Mouse (Mus musculus) forebrain, embryonic 11.5 days (tissue): ENCODE results near the gene Phc3. TPM values are rescaled to one million over a fixed set of nuclear protein-coding genes. Genes with fewer than 3 reads are reported as not detected.

ENCODE experiments used
- ATAC-seq: fragments of 200-750 bp; cut with Nextera tagmentation; replicated peaks from 2 replicates; pipeline ENCODE4 v1.8.0; 2017; ENCODE audit warnings: moderate TSS enrichment; ENCODE audit not compliant: low FRiP score
- DNase-seq: peaks from one replicate; pipeline ENCODE4 v3.0.0-alpha.2; 2017; ENCODE audit warnings: low spot score
- H3K27ac ChIP-seq: fragments of 300-500 bp; sonication (generic); 2 replicates; pipeline ENCODE4 v1.5.1; 2014; ENCODE audit warnings: low read depth, low read length
- H3K27me3 ChIP-seq: fragments of 300-500 bp; sonication (generic); 2 replicates; pipeline ENCODE4 v1.6.1; 2014; ENCODE audit warnings: mild to moderate bottlenecking, low read length, mixed read lengths; ENCODE audit not compliant: control insufficient read depth, insufficient read depth
- H3K36me3 ChIP-seq: fragments of 300-500 bp; sonication (generic); 2 replicates; pipeline ENCODE4 v1.6.1; 2014; ENCODE audit warnings: mild to moderate bottlenecking, low read length, moderate library complexity, mixed read lengths; ENCODE audit not compliant: control insufficient read depth, insufficient read depth
- H3K4me1 ChIP-seq: fragments of 300-500 bp; sonication (generic); replicated peaks from 2 replicates; pipeline ENCODE4 v1.6.1; 2014; ENCODE audit warnings: low read length, mixed read lengths; ENCODE audit not compliant: control insufficient read depth, insufficient read depth
- H3K4me2 ChIP-seq: fragments of 300-500 bp; sonication (generic); 2 replicates; pipeline ENCODE4 v1.6.1; 2014; ENCODE audit warnings: low read depth, mild to moderate bottlenecking, low read length, moderate library complexity, mixed read lengths; ENCODE audit not compliant: severe bottlenecking
- H3K4me3 ChIP-seq: fragments of 300-500 bp; sonication (generic); 2 replicates; pipeline ENCODE4 v1.5.1; 2014; ENCODE audit warnings: low read depth, low read length
- H3K9ac ChIP-seq: fragments of 300-500 bp; sonication (generic); 2 replicates; pipeline ENCODE4 v1.6.1; 2014; ENCODE audit warnings: low read length
- H3K9me3 ChIP-seq: fragments of 300-500 bp; sonication (generic); 2 replicates; pipeline ENCODE4 v1.6.1; 2016; ENCODE audit warnings: low read length, mixed read lengths; ENCODE audit not compliant: control insufficient read depth
- WGBS: fragments of 180-500 bp; shearing (Covaris S2); extraction: QIAGEN DNeasy Blood & Tissue Kit; methylation state at CpG from one replicate; pipeline ENCODE4 v1.1.7; 2014; 5-methylcytosine and 5-hydroxymethylcytosine counted together
- polyA plus RNA-seq: library from polyadenylated mRNA; unstranded; fragments of >200 nt; fragmentation: Nextera tagmentation; extraction: Ambion mirVana; gene quantifications from 2 replicates; pipeline ENCODE4 v1.2.1, GENCODE M21; 2014

The Phc3 gene
- polyA plus RNA-seq, 1 experiment from 2014 or later, result 7.4 TPM

DNA sequence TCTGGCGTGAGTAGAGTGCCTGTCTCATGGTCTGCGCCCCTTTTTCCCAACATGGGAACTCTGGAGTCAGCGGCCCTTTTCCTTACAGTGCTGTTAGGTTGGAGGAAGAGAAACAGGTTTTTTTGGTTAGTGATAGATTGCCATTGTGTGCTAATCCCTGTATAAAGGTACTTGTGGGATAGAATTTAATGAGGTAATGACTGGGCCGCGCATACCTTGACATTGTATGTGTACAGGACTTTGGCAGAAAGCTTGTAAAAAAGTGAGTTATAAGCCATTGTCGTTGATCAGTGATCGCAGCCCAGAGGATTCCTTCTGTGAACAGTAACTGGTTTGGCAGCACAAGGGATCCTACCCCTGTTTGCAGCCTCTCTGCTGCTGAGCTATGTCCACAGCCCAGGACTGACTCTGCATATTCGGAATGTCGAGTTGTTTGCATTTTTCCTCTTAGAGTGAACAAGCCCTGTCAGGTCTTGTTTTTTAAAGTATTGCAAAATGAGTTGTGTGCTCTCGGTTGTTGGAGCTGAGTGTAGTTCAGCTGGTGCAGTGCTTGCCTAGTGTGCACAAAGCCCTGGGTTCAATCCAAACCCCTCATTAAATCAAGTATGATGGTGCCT lies 30.3 kb upstream of the Phc3 start:
- Histone ChIP-seq H3K27ac (no peak overlapping the region), H3K36me3 (no peaks in the 10 kb centered on the region), H3K4me1 (peaks cover 5% of the 10 kb centered on the region; the same call in 1 of the 2 replicates), H3K27me3 (no peaks in the 10 kb centered on the region), H3K9ac (no peak overlapping the region), H3K9me3 (no peaks in the 10 kb centered on the region), H3K4me2 (no peak overlapping the region), H3K4me3 (no peak overlapping the region)
- DNase-seq, result no peak
- WGBS, result 64% methylated on average over 10 of the region's 10 CpGs
- ATAC-seq, result no peak

- Histone ChIP-seq H3K4me2 (peak overlapping the region; percentile 70), H3K36me3 (no peaks in the 10 kb centered on the region), H3K27me3 (no peaks in the 10 kb centered on the region), H3K4me1 (peaks cover 5% of the 10 kb centered on the region; the same call in 1 of the 2 replicates), H3K9ac (peak overlapping the region; percentile 92; the same call in 1 of the 2 replicates), H3K27ac (no peak overlapping the region), H3K9me3 (no peaks in the 10 kb centered on the region), H3K4me3 (peak overlapping the region; percentile 85)
- 0% methylated on average over 4 of the region's 4 CpGs for WGBS
- ATAC-seq (no peak), DNase-seq (no peak)
Measured at GRCm38 (mm10) chr3:30996688-30997014, 27.4 kb upstream of the Phc3 start.

DNA sequence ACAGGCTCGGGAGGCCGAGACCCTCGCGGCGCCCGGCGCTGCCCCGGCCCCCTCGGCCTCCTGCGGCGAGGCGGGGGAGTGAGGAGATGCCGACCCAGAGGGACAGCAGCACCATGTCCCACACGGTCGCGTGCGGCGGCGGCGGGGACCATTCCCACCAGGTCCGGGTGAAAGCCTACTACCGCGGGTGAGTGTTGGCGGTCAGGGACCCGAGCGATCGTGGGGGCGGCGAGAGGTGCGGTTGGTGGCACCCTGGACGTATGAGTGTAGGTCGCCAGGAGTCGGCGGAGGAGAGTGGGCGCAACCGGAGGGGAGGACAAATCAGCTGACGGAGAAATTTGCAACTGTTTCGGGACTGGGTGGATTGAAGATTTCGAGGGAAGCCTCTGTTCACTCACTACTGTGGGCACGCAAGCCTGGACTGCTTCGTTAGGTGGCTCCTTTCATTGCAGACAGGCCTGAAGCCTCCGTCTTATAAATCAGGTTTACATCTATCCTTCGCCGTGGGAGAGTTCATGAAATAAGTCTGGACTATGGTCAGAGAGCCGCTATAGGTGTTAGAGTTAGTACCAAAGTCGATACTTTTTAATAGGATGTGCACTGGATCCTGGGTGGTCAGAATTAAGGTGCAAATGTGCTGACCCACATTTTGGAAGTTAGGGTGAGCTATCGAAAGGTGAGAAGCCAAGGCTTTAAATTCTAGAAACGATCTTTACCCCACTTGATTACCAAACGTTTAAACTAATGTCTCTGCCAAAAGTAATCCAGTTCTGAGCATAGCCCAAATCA lies 26.9 kb upstream of the Phc3 start:
- DNase-seq, result no peak
- peak overlapping the region; percentile 25; the same call in 1 of the 2 replicates for H3K27ac ChIP-seq
- peaks cover 5% of the 10 kb centered on the region; the same call in 1 of the 2 replicates for H3K4me1 ChIP-seq
- peak overlapping the region; percentile 70 for H3K4me2 ChIP-seq
- under 1% methylated on average over 45 of the region's 49 CpGs for WGBS
- H3K36me3 ChIP-seq, result no peaks in the 10 kb centered on the region
- H3K4me3 ChIP-seq, result peak overlapping the region; percentile 85
- H3K27me3 ChIP-seq, result no peaks in the 10 kb centered on the region
- peak; percentile 79; the same call in 1 of the 2 replicates for ATAC-seq
- H3K9ac ChIP-seq, result peak overlapping the region; percentile 92
- no peaks in the 10 kb centered on the region for H3K9me3 ChIP-seq

GRCm38 (mm10) chr3:30995283-30995898 lies 26.2 kb upstream of the Phc3 start, which contains the start of gene Prkci:
Gene Prkci (plus strand): TSS chr3:30995747.
- peak; percentile 98 for ATAC-seq
- WGBS, result under 1% methylated on average over 43 of the region's 50 CpGs
- Histone ChIP-seq H3K36me3 (no peaks in the 10 kb centered on the region), H3K27me3 (no peaks in the 10 kb centered on the region), H3K4me3 (peak within 1 kb of the TSS; percentile 85), H3K9me3 (no peaks in the 10 kb centered on the region), H3K4me2 (peak within 1 kb of the TSS; percentile 70), H3K4me1 (peaks cover 5% of the 10 kb centered on the region; the same call in 1 of the 2 replicates), H3K9ac (peak within 1 kb of the TSS; percentile 92), H3K27ac (peak within 1 kb of the TSS; percentile 25; the same call in 1 of the 2 replicates)
- peak; percentile 97 for DNase-seq

GRCm38 (mm10) chr3:30994859-30995258 lies 25.6 kb upstream of the Phc3 start:
- Histone ChIP-seq H3K9ac (peak overlapping the region; percentile 92), H3K4me3 (peak overlapping the region; percentile 85), H3K4me2 (peak overlapping the region; percentile 70), H3K36me3 (no peaks in the 10 kb centered on the region), H3K9me3 (no peaks in the 10 kb centered on the region), H3K4me1 (peaks cover 5% of the 10 kb centered on the region; the same call in 1 of the 2 replicates), H3K27me3 (no peaks in the 10 kb centered on the region), H3K27ac (no peak overlapping the region)
- DNase-seq (no peak), ATAC-seq (no peak)
- 25% methylated on average over 6 of the region's 6 CpGs for WGBS

GRCm38 (mm10) chr3:30993066-30993573 lies 23.9 kb upstream of the Phc3 start:
- Histone ChIP-seq H3K36me3 (no peaks in the 10 kb centered on the region), H3K4me1 (peaks cover 5% of the 10 kb centered on the region; the same call in 1 of the 2 replicates), H3K4me3 (no peak overlapping the region), H3K9ac (no peak overlapping the region), H3K27me3 (no peaks in the 10 kb centered on the region), H3K4me2 (no peak overlapping the region), H3K27ac (no peak overlapping the region), H3K9me3 (no peaks in the 10 kb centered on the region)
- no peak for DNase-seq
- no peak for ATAC-seq

DNA sequence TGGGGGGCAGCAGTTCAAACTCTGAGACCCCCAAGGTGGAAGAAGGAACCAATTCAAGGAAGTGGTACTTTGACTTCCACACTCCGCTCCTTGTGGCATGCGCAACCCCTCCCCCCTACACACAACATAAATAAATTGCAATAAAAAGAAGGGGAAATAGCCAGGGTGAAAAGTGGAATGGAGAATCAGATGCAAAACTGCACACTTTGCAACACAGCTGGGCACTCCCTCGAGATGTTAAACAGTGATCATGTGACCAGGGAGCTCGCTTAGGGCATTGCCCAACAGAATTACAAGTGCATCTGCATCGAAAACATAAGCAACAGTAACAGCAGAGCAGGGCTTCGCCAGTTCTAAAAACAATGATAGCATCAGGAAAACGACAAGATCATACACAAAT lies 22.9 kb upstream of the Phc3 start:
- Histone ChIP-seq H3K9me3 (no peaks in the 10 kb centered on the region), H3K4me3 (no peak overlapping the region), H3K27me3 (no peaks in the 10 kb centered on the region), H3K27ac (no peak overlapping the region), H3K4me1 (peaks cover 5% of the 10 kb centered on the region; the same call in 1 of the 2 replicates), H3K4me2 (no peak overlapping the region), H3K9ac (no peak overlapping the region), H3K36me3 (no peaks in the 10 kb centered on the region)
- ATAC-seq (no peak), DNase-seq (no peak)
- WGBS, result 87% methylated on average over 7 of the region's 7 CpGs

GRCm38 (mm10) chr3:30987396-30988318 lies 18.4 kb upstream of the Phc3 start:
- 90% methylated on average over 9 of the region's 9 CpGs for WGBS
- H3K4me2 ChIP-seq, result no peak overlapping the region
- ATAC-seq, result no peak
- H3K9me3 ChIP-seq, result no peaks in the 10 kb centered on the region
- no peaks in the 10 kb centered on the region for H3K36me3 ChIP-seq
- H3K4me1 ChIP-seq, result no peaks in the 10 kb centered on the region
- no peak overlapping the region for H3K27ac ChIP-seq
- no peaks in the 10 kb centered on the region for H3K27me3 ChIP-seq
- no peak overlapping the region for H3K4me3 ChIP-seq
- DNase-seq, result no peak
- no peak overlapping the region for H3K9ac ChIP-seq
